Mouse (Mus musculus) thymus, postnatal 4 days (tissue): ENCODE data around the gene Dennd1a.

Experiments used
- DNase-seq: peaks from one replicate; pipeline ENCODE4 v3.0.0; 2021

Gene Dennd1a

GRCm38 (mm10) chr2:38221461-38221860 is 65.7 kb downstream of the Dennd1a start:
- DNase-seq: no peak

GRCm38 (mm10) chr2:38220687-38221435 is 66.3 kb downstream of the Dennd1a start:
- no peak for DNase-seq

GRCm38 (mm10) chr2:38219666-38220065 is 67.5 kb downstream of the Dennd1a start:
- DNase-seq: no peak

- DNase-seq: no peak
Measured at GRCm38 (mm10) chr2:38213041-38213440, 74.1 kb downstream of the Dennd1a start.

GRCm38 (mm10) chr2:38211426-38211825 is 75.8 kb downstream of the Dennd1a start:
- DNase-seq: no peak

GRCm38 (mm10) chr2:38207752-38208151 is 79.4 kb downstream of the Dennd1a start:
- DNase-seq: no peak

GRCm38 (mm10) chr2:38205281-38205680 is 81.9 kb downstream of the Dennd1a start:
- no peak for DNase-seq

GRCm38 (mm10) chr2:38204696-38205095 is 82.5 kb downstream of the Dennd1a start:
- DNase-seq: no peak

- no peak for DNase-seq
Measured at GRCm38 (mm10) chr2:38198072-38198471, 89.1 kb downstream of the Dennd1a start.

- DNase-seq: no peak
Measured at GRCm38 (mm10) chr2:38196199-38197060, 90.8 kb downstream of the Dennd1a start.

- DNase-seq: no peak
Measured at GRCm38 (mm10) chr2:38192007-38192406, 95.2 kb downstream of the Dennd1a start.

- DNase-seq: no peak
Measured at GRCm38 (mm10) chr2:38191601-38192000, 95.6 kb downstream of the Dennd1a start.

GRCm38 (mm10) chr2:38186438-38186837 is 100.8 kb downstream of the Dennd1a start:
- peak; percentile 26 for DNase-seq

- DNase-seq: no peak
Measured at GRCm38 (mm10) chr2:38184977-38185376, 102.2 kb downstream of the Dennd1a start.

- no peak for DNase-seq
Measured at GRCm38 (mm10) chr2:38183881-38184280, 103.3 kb downstream of the Dennd1a start.

GRCm38 (mm10) chr2:38182283-38182682 is 104.9 kb downstream of the Dennd1a start:
- DNase-seq: no peak

- DNase-seq: no peak
Measured at GRCm38 (mm10) chr2:38177583-38177978, 109.6 kb downstream of the Dennd1a start.

- no peak for DNase-seq
Measured at GRCm38 (mm10) chr2:38176870-38177582, 110.2 kb downstream of the Dennd1a start.

- no peak for DNase-seq
Measured at GRCm38 (mm10) chr2:38175276-38175675, 111.9 kb downstream of the Dennd1a start.

GRCm38 (mm10) chr2:38168606-38169005 is 118.6 kb downstream of the Dennd1a start:
- DNase-seq: no peak

GRCm38 (mm10) chr2:38165966-38166365 is 121.2 kb downstream of the Dennd1a start:
- no peak for DNase-seq

- DNase-seq: no peak
Measured at GRCm38 (mm10) chr2:38164326-38165035, 122.7 kb downstream of the Dennd1a start.

- DNase-seq: no peak
Measured at GRCm38 (mm10) chr2:38162486-38162885, 124.7 kb downstream of the Dennd1a start.
